24 mouse cellular contexts compared by ENCODE assay signal in genomic region chr10:37304656-37305055, GRCm38 (mm10).
"Had no signal": no experiment of that assay in that cellular context is flagged by ENCODE, and none has a peak within 500 bp of the region (broad histone marks: within the 10 kb centered on the region; RNA-seq: fewer than 3 reads in every experiment).

No protein-coding gene starts in this region.

- H3K9ac ChIP-seq: hindbrain, embryonic 12.5 days; hindbrain, embryonic 14.5 days; intestine, embryonic 15.5 days; kidney, embryonic 15.5 days; limb, embryonic 13.5 days; limb, embryonic 15.5 days had no signal

- H3K4me2 ChIP-seq: heart, embryonic 11.5 days; hindbrain, embryonic 12.5 days; hindbrain, embryonic 14.5 days; intestine, embryonic 15.5 days; kidney, embryonic 15.5 days; limb, embryonic 13.5 days; limb, embryonic 15.5 days had no signal

- H3K27ac ChIP-seq: gastrocnemius, adult 2 months; heart, adult 2 months; hindbrain, embryonic 10.5 days; hindbrain, embryonic 12.5 days; hindbrain, embryonic 14.5 days; intestine, embryonic 15.5 days; kidney, embryonic 15.5 days; kidney, postnatal 0 days; limb, embryonic 13.5 days; limb, embryonic 15.5 days had no signal

- H3K4me1 ChIP-seq: hindbrain, embryonic 10.5 days; hindbrain, embryonic 12.5 days; intestine, embryonic 15.5 days; kidney, embryonic 15.5 days; limb, embryonic 15.5 days had no signal

- H3K27me3 ChIP-seq: hindbrain, embryonic 12.5 days; intestine, embryonic 15.5 days; kidney, embryonic 15.5 days; limb, embryonic 13.5 days; limb, embryonic 15.5 days had no signal

- DNase-seq: gastrocnemius, adult 2 months; gastrocnemius, postnatal 10 days; gastrocnemius, postnatal 25 days; heart, adult 2 months; heart, postnatal 4 days; kidney, adult 11 months; kidney, adult 2 months; kidney, adult 9 months; kidney, postnatal 14 days; kidney, postnatal 36 days; layer of hippocampus, adult 9-11 months; layer of hippocampus, postnatal 36 days; left cerebral cortex, postnatal 4 days had no signal

- H3K36me3 ChIP-seq: hindbrain, embryonic 10.5 days; hindbrain, embryonic 12.5 days; intestine, embryonic 15.5 days; kidney, embryonic 15.5 days; limb, embryonic 13.5 days; limb, embryonic 15.5 days had no signal

- H3K4me3 ChIP-seq: gastrocnemius, adult 2 months; heart, adult 2 months; hindbrain, embryonic 10.5 days; hindbrain, embryonic 12.5 days; intestine, embryonic 15.5 days; kidney, embryonic 15.5 days; limb, embryonic 13.5 days; limb, embryonic 15.5 days had no signal

- ATAC-seq: hindbrain, embryonic 16.5 days; inflammation-experienced regulatory T-cells, adult 6 months; intestine, embryonic 15.5 days had no signal

- H3K9me3 ChIP-seq: hindbrain, embryonic 10.5 days; hindbrain, embryonic 12.5 days; intestine, embryonic 15.5 days; kidney, embryonic 15.5 days; limb, embryonic 13.5 days; limb, embryonic 15.5 days had no signal
